Mouse (Mus musculus) CH12.LX (cell line): Measurements from ENCODE around the gene Cd151. TPM values are rescaled to one million over a fixed set of nuclear protein-coding genes. Genes with fewer than 3 reads are reported as not detected.

ENCODE experiments used
- DNase-seq: peaks from one replicate; pipeline ENCODE4 v3.0.0-alpha.2; 2013; ENCODE audit errors: extremely low read depth
- H3K27ac ChIP-seq: 2 replicates; pipeline ENCODE4 v1.5.1; 2012; ENCODE audit warnings: low read depth, mild to moderate bottlenecking, control low read depth, moderate library complexity; ENCODE audit not compliant: insufficient read depth
- H3K27me3 ChIP-seq: replicated peaks from 2 replicates; pipeline ENCODE3; 2012; ENCODE audit warnings: inconsistent platforms
- H3K36me3 ChIP-seq, 2 experiments: replicated peaks in 1 of 2; 2 replicates each; pipeline versions ENCODE3 to v1.6.1; 2012; ENCODE audit warnings: inconsistent platforms in 1 of 2, low read length in 1 of 2, mild to moderate bottlenecking in 1 of 2, mixed read lengths in 1 of 2, moderate library complexity in 1 of 2; ENCODE audit not compliant: control insufficient read depth in 1 of 2, insufficient read depth in 1 of 2
- H3K4me1 ChIP-seq, 2 experiments: 2 replicates each; pipeline ENCODE4 v1.6.1; 2012; ENCODE audit warnings: inconsistent platforms in 1 of 2, moderate library complexity in 1 of 2; ENCODE audit not compliant: insufficient read depth in 2 of 2, control insufficient read depth in 1 of 2
- H3K4me2 ChIP-seq: 2 replicates; pipeline ENCODE4 v1.6.1; 2012; ENCODE audit warnings: low read depth, mild to moderate bottlenecking, control low read depth; ENCODE audit not compliant: poor library complexity, insufficient read depth, severe bottlenecking
- H3K4me3 ChIP-seq, 3 experiments: fragments of 150-350 bp in 1 of 3; sonication (generic) in 1 of 3; replicated peaks in 1 of 3; 2 replicates each; pipeline versions ENCODE3 to v1.5.1; 2011 to 2012; ENCODE audit warnings: low read depth in 2 of 3, low read length in 2 of 3, mild to moderate bottlenecking in 2 of 3, moderate library complexity in 2 of 3, control low read depth in 1 of 3, improper control_type of control experiment in 1 of 3, inconsistent platforms in 1 of 3, mixed read lengths in 1 of 3; ENCODE audit not compliant: poor library complexity in 1 of 3
- H3K79me2 ChIP-seq: replicated peaks from 2 replicates; pipeline ENCODE4 v1.6.1; 2012; ENCODE audit warnings: mild to moderate bottlenecking, moderate library complexity; ENCODE audit not compliant: control insufficient read depth, poor library complexity, insufficient read depth, severe bottlenecking; ENCODE audit errors: extremely low read depth
- H3K9ac ChIP-seq: 2 replicates; pipeline ENCODE4 v1.6.1; 2012; ENCODE audit warnings: low read depth, mild to moderate bottlenecking, control low read depth, moderate library complexity; ENCODE audit not compliant: insufficient read depth
- H3K9me3 ChIP-seq: replicated peaks from 2 replicates; pipeline ENCODE3; 2012; ENCODE audit warnings: low read length, inconsistent platforms, mixed read lengths
- BHLHE40 ChIP-seq: IDR thresholded peaks from 2 replicates; pipeline ENCODE4 v1.6.1; 2011; ENCODE audit warnings: mild to moderate bottlenecking, low read depth, low read length, improper control_type of control experiment
- CHD2 ChIP-seq: IDR thresholded peaks from 2 replicates; pipeline ENCODE4 v1.6.1; 2011; ENCODE audit warnings: low read length, improper control_type of control experiment
- CTCF ChIP-seq, 2 experiments: IDR thresholded peaks in 1 of 2; conservative IDR thresholded peaks in 1 of 2; 2 replicates each; pipeline ENCODE4 v1.5.1; 2011 to 2012; ENCODE audit warnings: low read depth in 2 of 2, low read length in 2 of 2, improper control_type of control experiment in 1 of 2, inconsistent platforms in 1 of 2, mild to moderate bottlenecking in 1 of 2, moderate library complexity in 1 of 2
- E2F4 ChIP-seq: IDR thresholded peaks from 2 replicates; pipeline ENCODE4 v1.6.1; 2011; ENCODE audit warnings: low read depth, low read length, improper control_type of control experiment; ENCODE audit not compliant: insufficient replicate concordance
- EP300 ChIP-seq: IDR thresholded peaks from 2 replicates; pipeline ENCODE4 v1.6.1; 2011; ENCODE audit warnings: low read length, improper control_type of control experiment
- ETS1 ChIP-seq: conservative IDR thresholded peaks from 2 replicates; pipeline ENCODE4 v1.6.1; 2012; ENCODE audit warnings: low read depth, mild to moderate bottlenecking, inconsistent platforms, low read length, improper control_type of control experiment, moderate library complexity
- HCFC1 ChIP-seq: IDR thresholded peaks from 2 replicates; pipeline ENCODE4 v1.6.1; 2012; ENCODE audit warnings: low read depth, mild to moderate bottlenecking, inconsistent platforms, low read length, improper control_type of control experiment
- KAT2A ChIP-seq: IDR thresholded peaks from 2 replicates; pipeline ENCODE4 v1.6.1; 2012; ENCODE audit warnings: low read length, improper control_type of control experiment, inconsistent platforms; ENCODE audit not compliant: insufficient replicate concordance
- MAFK ChIP-seq: IDR thresholded peaks from 2 replicates; pipeline ENCODE4 v1.6.1; 2011; ENCODE audit warnings: low read length, improper control_type of control experiment; ENCODE audit not compliant: insufficient replicate concordance
- MAZ ChIP-seq: IDR thresholded peaks from 2 replicates; pipeline ENCODE4 v1.6.1; 2012; ENCODE audit warnings: low read depth, mild to moderate bottlenecking, inconsistent platforms, low read length, improper control_type of control experiment, moderate library complexity
- MEF2A ChIP-seq: IDR thresholded peaks from 2 replicates; pipeline ENCODE4 v1.6.1; 2014; ENCODE audit warnings: low read depth, mild to moderate bottlenecking, inconsistent platforms, low read length, improper control_type of control experiment, borderline replicate concordance
- MXI1 ChIP-seq: IDR thresholded peaks from 2 replicates; pipeline ENCODE4 v1.6.1; 2011; ENCODE audit warnings: mild to moderate bottlenecking, low read depth, low read length, improper control_type of control experiment
- MYC ChIP-seq: IDR thresholded peaks from 2 replicates; pipeline ENCODE4 v1.6.1; 2011; ENCODE audit warnings: low read depth, mild to moderate bottlenecking, improper control_type of control experiment, low read length
- POLR2A ChIP-seq: IDR thresholded peaks from 2 replicates; pipeline ENCODE4 v1.6.1; 2011; ENCODE audit warnings: low read depth, mild to moderate bottlenecking, improper control_type of control experiment, low read length
- POLR2AphosphoS2 ChIP-seq: IDR thresholded peaks from 2 replicates; pipeline ENCODE4 v1.6.1; 2011; ENCODE audit warnings: low read depth, low read length, improper control_type of control experiment
- RAD21 ChIP-seq: IDR thresholded peaks from 2 replicates; pipeline ENCODE4 v1.6.1; 2011; ENCODE audit warnings: low read depth, mild to moderate bottlenecking, low read length, improper control_type of control experiment, moderate library complexity
- SMC3 ChIP-seq: IDR thresholded peaks from 2 replicates; pipeline ENCODE4 v1.6.1; 2011; ENCODE audit warnings: low read depth, low read length, improper control_type of control experiment
- TBP ChIP-seq: conservative IDR thresholded peaks from 2 replicates; pipeline ENCODE4 v1.6.1; 2011; ENCODE audit warnings: low read depth, low read length, improper control_type of control experiment
- TCF12 ChIP-seq: IDR thresholded peaks from 2 replicates; pipeline ENCODE4 v1.6.1; 2014; ENCODE audit warnings: low read depth, mild to moderate bottlenecking, inconsistent platforms, low read length, improper control_type of control experiment
- UBTF ChIP-seq: IDR thresholded peaks from 2 replicates; pipeline ENCODE4 v1.6.1; 2012; ENCODE audit warnings: low read depth, mild to moderate bottlenecking, inconsistent platforms, low read length, improper control_type of control experiment, moderate library complexity
- USF1 ChIP-seq: IDR thresholded peaks from 2 replicates; pipeline ENCODE4 v1.6.1; 2014; ENCODE audit warnings: low read depth, mild to moderate bottlenecking, inconsistent platforms, low read length, improper control_type of control experiment
- ZC3H11A ChIP-seq: IDR thresholded peaks from 2 replicates; pipeline ENCODE4 v1.6.1; 2012; ENCODE audit warnings: low read depth, mild to moderate bottlenecking, inconsistent platforms, low read length, improper control_type of control experiment
- ZMIZ1 ChIP-seq: IDR thresholded peaks from 2 replicates; pipeline ENCODE4 v1.6.1; 2012; ENCODE audit warnings: low read depth, mild to moderate bottlenecking, inconsistent platforms, low read length, improper control_type of control experiment
- dilution Hi-C: fragments of 300-500 bp; cut with MboI; formaldehyde crosslinking; loops from 2 replicates; pipeline ENCODE4 v1.14.3; 2020; ENCODE audit warnings: low sequenced_read_pairs; ENCODE audit not compliant: extremely low pct_unique_long_range_greater_than_20kb, extremely low pct_ligation_motif_present
- in situ Hi-C: fragments of 300-500 bp; cut with MboI; formaldehyde crosslinking; loops from 3 replicates; pipeline ENCODE4 v1.14.3; 2019; ENCODE audit warnings: low sequenced_read_pairs, low pct_ligation_motif_present, low pct_unique_long_range_greater_than_20kb, mixed read lengths
- polyA plus RNA-seq: library from polyadenylated mRNA; unstranded; fragments of >175 nt; gene quantifications from 2 replicates; pipeline ENCODE4 v1.2.1, GENCODE M21; 2012; ENCODE audit warnings: low read depth; ENCODE audit not compliant: insufficient read length
- total RNA-seq, 2 experiments: library from RNA; depleted of rRNA; stranded (reverse); fragments of 300-350 nt in 1 of 2; fragments of >200 nt in 1 of 2; gene quantifications; 2 replicates each; pipeline ENCODE4 v1.2.3; 2012 to 2014

Cd151 gene
- total and polyA plus RNA-seq, 3 experiments = 10.6 to 21.1 (median 14.9) TPM

DNA sequence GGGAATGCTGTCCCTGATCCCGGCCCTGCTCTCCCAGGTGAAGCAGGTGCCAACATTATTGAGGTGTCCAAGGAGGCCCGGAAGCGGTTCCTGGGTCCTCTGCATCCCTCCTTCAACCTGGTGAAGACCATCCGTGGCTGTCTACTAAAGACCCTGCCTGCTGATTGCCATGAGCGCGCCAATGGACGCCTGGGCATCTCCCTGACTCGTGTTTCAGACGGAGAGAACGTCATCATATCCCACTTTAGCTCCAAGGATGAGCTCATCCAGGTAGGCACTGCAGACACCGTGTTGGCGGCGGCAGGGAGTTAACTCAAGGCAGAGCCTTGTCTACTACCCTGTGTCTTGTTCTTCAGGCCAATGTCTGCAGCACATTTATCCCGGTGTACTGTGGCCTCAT, 10.0 kb upstream of the Cd151 start:
- peaks cover 11 to 26% of the 10 kb centered on the region in 2 experiments for H3K4me1 ChIP-seq
- H3K27ac ChIP-seq = no peak overlapping the region

DNA sequence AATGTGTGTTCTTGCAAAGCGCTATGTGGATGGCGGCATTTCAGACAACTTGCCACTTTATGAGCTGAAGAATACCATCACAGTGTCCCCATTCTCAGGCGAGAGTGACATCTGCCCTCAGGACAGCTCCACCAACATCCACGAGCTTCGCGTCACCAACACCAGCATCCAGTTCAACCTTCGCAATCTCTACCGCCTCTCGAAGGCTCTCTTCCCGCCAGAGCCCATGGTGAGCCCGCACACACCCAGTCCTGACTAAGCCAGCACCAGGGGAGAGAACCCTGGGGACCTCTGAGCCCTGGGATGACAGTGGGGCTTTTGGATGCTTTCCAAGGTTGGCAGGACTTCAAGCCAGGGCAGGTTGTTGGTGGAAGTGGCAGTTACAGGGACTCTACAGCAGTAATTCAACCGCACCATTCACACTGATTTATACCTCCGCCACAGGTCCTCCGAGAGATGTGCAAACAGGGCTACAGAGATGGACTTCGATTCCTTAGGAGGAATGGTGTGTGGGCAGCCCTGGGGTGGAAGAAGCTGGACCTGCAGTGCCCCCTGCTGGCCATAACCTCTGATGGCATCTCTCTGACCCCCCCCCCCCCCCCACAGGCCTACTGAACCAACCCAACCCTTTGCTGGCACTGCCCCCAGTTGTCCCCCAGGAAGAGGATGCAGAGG, 9.1 kb upstream of the Cd151 start:
- H3K4me1 ChIP-seq = peaks cover 11 to 29% of the 10 kb centered on the region in 2 experiments
- no peak overlapping the region for H3K4me2 ChIP-seq
- H3K27me3 ChIP-seq = no peaks in the 10 kb centered on the region
- H3K27ac ChIP-seq = no peak overlapping the region
- in situ Hi-C loops (no loop called here), dilution Hi-C loops (no loop called here)
- H3K4me3 ChIP-seq = no peak overlapping the region
- no peaks in the 10 kb centered on the region for H3K9me3 ChIP-seq
- H3K9ac ChIP-seq = no peak overlapping the region
- H3K36me3 ChIP-seq = peaks cover 22 to 43% of the 10 kb centered on the region in 2 experiments
- DNase-seq = no peak
- TF ChIP-seq RAD21 = peak; percentile 58
- TF ChIP-seq SMC3 = peak; percentile 44
- no peak for TF ChIP-seq KAT2A
- TF ChIP-seq HCFC1 = no peak
- no peak for TF ChIP-seq MAZ
- TF ChIP-seq TBP = no peak
- TF ChIP-seq MXI1 = no peak
- no peak for TF ChIP-seq ZC3H11A
- TF ChIP-seq UBTF = no peak
- TF ChIP-seq ZMIZ1 = no peak
- TF ChIP-seq EP300 = no peak
- TF ChIP-seq USF1 = no peak
- TF ChIP-seq E2F4 = no peak
- TF ChIP-seq BHLHE40 = no peak
- TF ChIP-seq ETS1 = no peak
- peak in 1 of 2 experiments; percentile 69; a peak in 2 of 4 replicates for TF ChIP-seq CTCF (conservative IDR thresholded peaks at IDR 0.05 in 1 of 2, IDR thresholded peaks at IDR 0.05 in 1 of 2; ENCODE audit: low read depth in 2 of 2, low read length in 2 of 2)
- no peak for TF ChIP-seq TCF12
- TF ChIP-seq MYC = no peak
- H3K79me2 ChIP-seq = no peaks in the 10 kb centered on the region

More for the DNA sequence above, 10.0 kb upstream of the Cd151 start:
- TF ChIP-seq MAZ = no peak
- no peak for TF ChIP-seq POLR2AphosphoS2
- no peak for TF ChIP-seq POLR2A
- TF ChIP-seq MAFK = no peak
- no peak for TF ChIP-seq EP300
- no peak for TF ChIP-seq MEF2A
- TF ChIP-seq UBTF = no peak
- no peak for TF ChIP-seq CHD2
- TF ChIP-seq E2F4 = no peak
- no peak for TF ChIP-seq USF1
- in situ Hi-C loops = no loop called here
- Histone ChIP-seq H3K79me2 (no peaks in the 10 kb centered on the region), H3K4me3 (no peak overlapping the region), H3K27me3 (no peaks in the 10 kb centered on the region), H3K9ac (no peak overlapping the region), H3K36me3 (peaks cover 23 to 44% of the 10 kb centered on the region in 2 experiments), H3K4me2 (no peak overlapping the region), H3K9me3 (no peaks in the 10 kb centered on the region)
- no peak for DNase-seq
- dilution Hi-C loops = no loop called here
